Mouse (Mus musculus) forebrain, embryonic 12.5 days (tissue): Measurements from ENCODE around the gene Ckap5. TPM values are rescaled to one million over a fixed set of nuclear protein-coding genes. Genes with fewer than 3 reads are reported as not detected.
"Not testable (repeated sequence)": the region's sequence is repeated elsewhere in the genome, so short reads cannot be mapped to it uniquely, and the experiment has no call there.

Experiments used
- ATAC-seq: fragments of 200-750 bp; cut with Nextera tagmentation; 2 replicates; pipeline ENCODE4 v1.8.0; 2017; ENCODE audit warnings: moderate TSS enrichment; ENCODE audit not compliant: low FRiP score
- H3K27ac ChIP-seq: fragments of 300-500 bp; sonication (generic); 2 replicates; pipeline ENCODE4 v1.5.1; 2016; ENCODE audit warnings: mild to moderate bottlenecking
- H3K27me3 ChIP-seq: fragments of 300-500 bp; sonication (generic); 2 replicates; pipeline ENCODE4 v1.6.1; 2016; ENCODE audit warnings: mild to moderate bottlenecking
- H3K36me3 ChIP-seq: fragments of 300-500 bp; sonication (generic); replicated peaks from 2 replicates; pipeline ENCODE4 v1.6.1; 2016; ENCODE audit warnings: mild to moderate bottlenecking
- H3K4me1 ChIP-seq: fragments of 300-500 bp; sonication (generic); 2 replicates; pipeline ENCODE4 v1.6.1; 2016
- H3K4me2 ChIP-seq: fragments of 300-500 bp; sonication (generic); 2 replicates; pipeline ENCODE4 v1.6.1; 2016; ENCODE audit warnings: mild to moderate bottlenecking, moderate library complexity
- H3K4me3 ChIP-seq: fragments of 300-500 bp; sonication (generic); replicated peaks from 2 replicates; pipeline ENCODE4 v1.5.1; 2016; ENCODE audit warnings: mild to moderate bottlenecking
- H3K9ac ChIP-seq: fragments of 300-500 bp; sonication (generic); 2 replicates; pipeline ENCODE4 v1.6.1; 2016; ENCODE audit warnings: mild to moderate bottlenecking
- H3K9me3 ChIP-seq: fragments of 300-500 bp; sonication (generic); 2 replicates; pipeline ENCODE4 v1.6.1; 2016
- WGBS: fragments of 180-500 bp; shearing (Covaris S2); methylation state at CpG from one replicate; pipeline ENCODE4 v1.1.7; 2016; 5-methylcytosine and 5-hydroxymethylcytosine counted together
- polyA plus RNA-seq: library from polyadenylated mRNA; unstranded; fragments of >200 nt; fragmentation: Nextera tagmentation; extraction: Ambion mirVana; gene quantifications from 2 replicates; pipeline ENCODE4 v1.2.1, GENCODE M21; 2016

The Ckap5 gene
- 174 and 179 TPM in 2 replicates for polyA plus RNA-seq

- H3K4me3 ChIP-seq: peak within 1 kb of the TSS; percentile 94
- peak within 1 kb of the TSS; percentile 94 for H3K9ac ChIP-seq
- peak; percentile 98 for ATAC-seq
- H3K9me3 ChIP-seq: 0 out of 2 replicates have a peak, but pooled peaks cover 6% of the 10 kb centered on the region
- H3K4me2 ChIP-seq: peak within 1 kb of the TSS; percentile 69
- peak within 1 kb of the TSS; percentile 83 for H3K27ac ChIP-seq
- under 1% methylated on average over 60 of the region's 64 CpGs for WGBS
- peaks cover 4% of the 10 kb centered on the region for H3K4me1 ChIP-seq
- no peaks in the 10 kb centered on the region for H3K27me3 ChIP-seq
- peaks cover 21% of the 10 kb centered on the region for H3K36me3 ChIP-seq
Observed at GRCm38 (mm10) chr2:91526294-91527146, at the start of gene Ckap5. TSS of gene Ckap5 (plus strand) at chr2:91526762.

- 86% methylated on average over 7 of the region's 7 CpGs for WGBS
- Histone ChIP-seq H3K4me3 (no peak overlapping the region), H3K27me3 (no peaks in the 10 kb centered on the region), H3K9me3 (no peaks in the 10 kb centered on the region), H3K4me2 (no peak overlapping the region), H3K27ac (no peak overlapping the region), H3K36me3 (peaks cover 79% of the 10 kb centered on the region), H3K9ac (no peak overlapping the region), H3K4me1 (no peaks in the 10 kb centered on the region)
- ATAC-seq: no peak
Observed at GRCm38 (mm10) chr2:91476841-91477240, 49.7 kb upstream of the Ckap5 start.

GRCm38 (mm10) chr2:91480399-91480801 is 46.2 kb upstream of the Ckap5 start:
- ATAC-seq: no peak
- no peak overlapping the region for H3K4me2 ChIP-seq
- no peak overlapping the region for H3K9ac ChIP-seq
- H3K4me3 ChIP-seq: no peak overlapping the region
- H3K36me3 ChIP-seq: peaks cover 76% of the 10 kb centered on the region
- H3K4me1 ChIP-seq: no peaks in the 10 kb centered on the region
- 96% methylated on average over 9 of the region's 9 CpGs for WGBS
- H3K27me3 ChIP-seq: no peaks in the 10 kb centered on the region
- no peaks in the 10 kb centered on the region for H3K9me3 ChIP-seq
- H3K27ac ChIP-seq: no peak overlapping the region

GRCm38 (mm10) chr2:91480805-91481514 is 45.6 kb upstream of the Ckap5 start:
- Histone ChIP-seq H3K4me3 (no peak overlapping the region), H3K27me3 (no peaks in the 10 kb centered on the region), H3K27ac (no peak overlapping the region), H3K9me3 (no peaks in the 10 kb centered on the region), H3K9ac (no peak overlapping the region), H3K4me1 (no peaks in the 10 kb centered on the region), H3K36me3 (peaks cover 76% of the 10 kb centered on the region), H3K4me2 (no peak overlapping the region)
- WGBS: 69% methylated on average over 6 of the region's 6 CpGs
- peak; percentile 74; the same call in 1 of the 2 replicates for ATAC-seq

- no peak overlapping the region for H3K4me2 ChIP-seq
- no peaks in the 10 kb centered on the region for H3K4me1 ChIP-seq
- no peak for ATAC-seq
- H3K9me3 ChIP-seq: no peaks in the 10 kb centered on the region
- H3K9ac ChIP-seq: no peak overlapping the region
- H3K27ac ChIP-seq: no peak overlapping the region
- no peak overlapping the region for H3K4me3 ChIP-seq
- 84% methylated on average over 4 of the region's 4 CpGs for WGBS
- no peaks in the 10 kb centered on the region for H3K27me3 ChIP-seq
- peaks cover 70% of the 10 kb centered on the region for H3K36me3 ChIP-seq
Observed at GRCm38 (mm10) chr2:91484698-91485097, 41.9 kb upstream of the Ckap5 start.

GRCm38 (mm10) chr2:91485256-91485655 is 41.3 kb upstream of the Ckap5 start:
- WGBS: 84% methylated on average over 6 of the region's 6 CpGs

GRCm38 (mm10) chr2:91487295-91487694 is 39.3 kb upstream of the Ckap5 start:
- not testable (repeated sequence) for H3K4me1 ChIP-seq, H3K27me3 ChIP-seq, H3K9me3 ChIP-seq, H3K9ac ChIP-seq, H3K4me2 ChIP-seq, H3K4me3 ChIP-seq, H3K27ac ChIP-seq, ATAC-seq
- peaks cover 82% of the 10 kb centered on the region for H3K36me3 ChIP-seq
- 74% methylated on average over 3 of the region's 3 CpGs for WGBS

More at GRCm38 (mm10) chr2:91485256-91485655, 41.3 kb upstream of the Ckap5 start:
- Histone ChIP-seq H3K4me3 (no peak overlapping the region), H3K9ac (no peak overlapping the region), H3K4me1 (no peaks in the 10 kb centered on the region), H3K4me2 (no peak overlapping the region), H3K9me3 (no peaks in the 10 kb centered on the region), H3K36me3 (peaks cover 71% of the 10 kb centered on the region), H3K27ac (no peak overlapping the region), H3K27me3 (no peaks in the 10 kb centered on the region)
- ATAC-seq: no peak

- 95% methylated on average over 12 of the region's 12 CpGs for WGBS
- H3K27ac ChIP-seq: no peak overlapping the region
- no peaks in the 10 kb centered on the region for H3K27me3 ChIP-seq
- no peak for ATAC-seq
- H3K4me2 ChIP-seq: no peak overlapping the region
- H3K9ac ChIP-seq: no peak overlapping the region
- H3K4me1 ChIP-seq: no peaks in the 10 kb centered on the region
- no peaks in the 10 kb centered on the region for H3K9me3 ChIP-seq
- H3K4me3 ChIP-seq: no peak overlapping the region
- H3K36me3 ChIP-seq: peaks cover 88% of the 10 kb centered on the region
Observed at GRCm38 (mm10) chr2:91492071-91492635, 34.4 kb upstream of the Ckap5 start.

GRCm38 (mm10) chr2:91493981-91494380 is 32.6 kb upstream of the Ckap5 start:
- 97% methylated on average over 9 of the region's 9 CpGs for WGBS
- Histone ChIP-seq H3K27me3 (no peaks in the 10 kb centered on the region), H3K9me3 (no peaks in the 10 kb centered on the region), H3K4me1 (no peaks in the 10 kb centered on the region), H3K4me3 (no peak overlapping the region), H3K9ac (no peak overlapping the region), H3K4me2 (no peak overlapping the region), H3K27ac (no peak overlapping the region), H3K36me3 (peaks cover 94% of the 10 kb centered on the region)
- no peak for ATAC-seq

- Histone ChIP-seq H3K27me3 (no peaks in the 10 kb centered on the region), H3K9me3 (no peaks in the 10 kb centered on the region), H3K4me3 (no peak overlapping the region), H3K36me3 (peaks cover 77% of the 10 kb centered on the region), H3K27ac (no peak overlapping the region), H3K9ac (no peak overlapping the region), H3K4me2 (no peak overlapping the region), H3K4me1 (no peaks in the 10 kb centered on the region)
- no peak for ATAC-seq
- WGBS: 93% methylated on average over 8 of the region's 8 CpGs
Observed at GRCm38 (mm10) chr2:91498093-91498719, 28.4 kb upstream of the Ckap5 start.

GRCm38 (mm10) chr2:91508076-91508475 is 18.5 kb upstream of the Ckap5 start:
- no peak overlapping the region for H3K4me2 ChIP-seq
- WGBS: 85% methylated on average over 8 of the region's 8 CpGs
- no peak overlapping the region for H3K4me3 ChIP-seq
- no peak overlapping the region for H3K27ac ChIP-seq
- H3K9ac ChIP-seq: no peak overlapping the region
- H3K9me3 ChIP-seq: no peaks in the 10 kb centered on the region
- H3K36me3 ChIP-seq: peaks cover 72% of the 10 kb centered on the region
- H3K27me3 ChIP-seq: no peaks in the 10 kb centered on the region
- H3K4me1 ChIP-seq: no peaks in the 10 kb centered on the region
- no peak for ATAC-seq

GRCm38 (mm10) chr2:91517186-91517585 is 9.4 kb upstream of the Ckap5 start:
- Histone ChIP-seq H3K9ac (no peak overlapping the region), H3K36me3 (peaks cover 10% of the 10 kb centered on the region), H3K9me3 (no peaks in the 10 kb centered on the region), H3K4me3 (no peak overlapping the region), H3K4me2 (no peak overlapping the region), H3K27ac (no peak overlapping the region; the same call in 1 of the 2 replicates), H3K4me1 (peaks cover 8% of the 10 kb centered on the region), H3K27me3 (no peaks in the 10 kb centered on the region)
- no peak for ATAC-seq
- WGBS: 3% methylated on average over 2 of the region's 2 CpGs
